Mouse (Mus musculus) stomach, postnatal 0 days (tissue): ENCODE results near the gene Mnat1. TPM values are rescaled to one million over a fixed set of nuclear protein-coding genes. Genes with fewer than 3 reads are reported as not detected.

Source experiments
- ATAC-seq: fragments of 200-750 bp; cut with Nextera tagmentation; 2 replicates; pipeline ENCODE4 v1.8.0; 2017; ENCODE audit not compliant: low FRiP score, low TSS enrichment
- DNase-seq: peaks from one replicate; pipeline ENCODE4 v3.0.0-alpha.2; 2016; ENCODE audit warnings: low spot score
- H3K27ac ChIP-seq: fragments of 300-500 bp; sonication (generic); replicated peaks from 2 replicates; pipeline ENCODE4 v1.5.1; 2014; ENCODE audit warnings: mild to moderate bottlenecking, control low read depth
- H3K27me3 ChIP-seq: fragments of 300-500 bp; sonication (generic); 2 replicates; pipeline ENCODE4 v1.6.1; 2014; ENCODE audit warnings: low read length; ENCODE audit not compliant: control insufficient read depth, insufficient read depth
- H3K36me3 ChIP-seq: fragments of 300-500 bp; sonication (generic); 2 replicates; pipeline ENCODE4 v1.6.1; 2014; ENCODE audit warnings: low read length, mixed read lengths; ENCODE audit not compliant: control insufficient read depth, insufficient read depth
- H3K4me1 ChIP-seq: fragments of 300-500 bp; sonication (generic); replicated peaks from 2 replicates; pipeline ENCODE4 v1.6.1; 2014; ENCODE audit warnings: antibody characterized with exemption; ENCODE audit not compliant: control insufficient read depth, insufficient read depth
- H3K4me2 ChIP-seq: fragments of 300-500 bp; sonication (generic); replicated peaks from 2 replicates; pipeline ENCODE4 v1.6.1; 2014; ENCODE audit warnings: low read depth, mild to moderate bottlenecking, control low read depth, moderate library complexity
- H3K4me3 ChIP-seq: fragments of 300-500 bp; sonication (generic); 2 replicates; pipeline ENCODE4 v1.5.1; 2014; ENCODE audit warnings: low read depth, low read length, control low read depth
- H3K9ac ChIP-seq: fragments of 300-500 bp; sonication (generic); 2 replicates; pipeline ENCODE4 v1.6.1; 2014; ENCODE audit warnings: mild to moderate bottlenecking, low read length, control low read depth, mixed read lengths
- H3K9me3 ChIP-seq: fragments of 300-500 bp; sonication (generic); 2 replicates; pipeline ENCODE4 v1.6.1; 2016; ENCODE audit warnings: low read length; ENCODE audit not compliant: control insufficient read depth
- CTCF ChIP-seq: IDR thresholded peaks from 2 replicates; pipeline ENCODE4 v1.5.1; 2016; ENCODE audit warnings: antibody characterized with exemption, low read depth, mild to moderate bottlenecking, moderate library complexity
- EP300 ChIP-seq: optimal IDR thresholded peaks from 2 replicates; pipeline ENCODE3; 2016; ENCODE audit warnings: antibody characterized with exemption
- WGBS: fragments of 180-500 bp; shearing (Covaris S2); extraction: QIAGEN DNeasy Blood & Tissue Kit; methylation state at CpG from one replicate; pipeline ENCODE4 v1.1.7; 2014; 5-methylcytosine and 5-hydroxymethylcytosine counted together
- polyA plus RNA-seq: library from polyadenylated mRNA; unstranded; fragments of >200 nt; fragmentation: Nextera tagmentation; extraction: Ambion mirVana; gene quantifications from 2 replicates; pipeline ENCODE4 v1.2.1, GENCODE M21; 2015

The Mnat1 gene
- polyA plus RNA-seq, 1 experiment from 2014 or later: 17.1 TPM

DNA sequence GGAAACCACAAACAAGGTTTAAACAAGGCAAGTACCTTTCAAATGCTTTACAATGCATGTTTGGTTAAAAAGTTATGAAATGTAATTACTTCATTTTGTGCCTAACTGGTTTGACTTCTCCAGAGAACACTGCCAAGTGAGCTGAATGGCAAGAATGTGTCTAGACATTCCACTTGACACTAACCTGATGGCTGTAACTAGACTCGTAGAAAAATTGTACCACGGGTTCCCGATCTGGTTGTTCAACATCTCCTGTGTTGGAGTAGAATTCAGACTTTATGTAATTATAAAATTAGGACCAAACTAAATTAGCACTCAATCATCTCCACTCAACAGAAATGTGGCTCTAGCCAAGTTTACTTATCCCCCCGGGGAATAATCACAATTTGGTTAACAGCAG lies 24.9 kb upstream of the Mnat1 start:
- H3K27me3 ChIP-seq: no peaks in the 10 kb centered on the region
- TF ChIP-seq CTCF: no peak
- TF ChIP-seq EP300: no peak
- H3K36me3 ChIP-seq: no peaks in the 10 kb centered on the region
- H3K9me3 ChIP-seq: no peaks in the 10 kb centered on the region
- no peak overlapping the region for H3K27ac ChIP-seq
- no peak for DNase-seq
- WGBS: 66% methylated on average over 4 of the region's 4 CpGs
- H3K4me1 ChIP-seq: no peaks in the 10 kb centered on the region
- H3K4me2 ChIP-seq: no peak overlapping the region
- no peak for ATAC-seq
- no peak overlapping the region for H3K4me3 ChIP-seq
- H3K9ac ChIP-seq: no peak overlapping the region

DNA sequence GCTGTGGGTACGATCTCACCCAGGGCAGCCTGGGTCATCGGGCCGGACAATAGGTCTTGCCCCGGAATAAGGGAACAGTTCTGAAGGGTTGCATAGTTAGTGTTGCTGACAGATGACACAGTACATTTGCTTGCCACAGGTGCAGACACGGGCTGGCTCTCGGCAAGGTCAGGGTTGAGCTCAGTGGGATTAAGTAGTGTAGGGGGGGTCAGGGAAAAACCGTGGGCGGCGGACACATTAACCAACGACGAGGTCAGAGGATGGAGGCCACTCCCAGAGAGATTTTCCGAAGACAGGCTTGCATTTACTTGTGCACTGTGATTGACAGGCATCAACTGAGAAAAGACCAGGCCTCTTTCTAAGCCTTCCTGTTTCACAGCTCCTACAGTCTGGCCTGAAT lies 19.8 kb upstream of the Mnat1 start:
- 83% methylated on average over 12 of the region's 12 CpGs for WGBS
- no peak for ATAC-seq

DNA sequence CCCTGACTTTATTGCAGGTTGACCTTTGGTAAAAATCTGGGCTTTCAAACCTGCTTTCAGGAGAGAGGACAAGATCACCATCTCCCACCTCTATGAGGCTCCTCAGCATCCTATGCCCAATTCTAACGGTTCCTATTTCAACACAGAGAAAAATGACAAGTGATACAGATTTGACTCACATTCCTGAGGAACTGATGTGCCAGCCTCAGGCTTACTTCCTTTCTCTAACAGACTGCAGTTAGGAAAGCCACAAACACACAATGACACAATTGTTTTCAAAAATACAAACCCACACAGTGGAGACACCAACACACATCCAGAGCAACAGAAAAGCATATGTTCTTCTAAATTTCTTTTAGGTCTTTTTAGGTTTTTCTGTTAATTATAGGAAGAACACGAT lies 15.7 kb upstream of the Mnat1 start:
- WGBS: 79% methylated on average over 2 of the region's 2 CpGs
- Histone ChIP-seq H3K4me1 (peaks cover 6% of the 10 kb centered on the region; the same call in 1 of the 2 replicates), H3K4me2 (no peak overlapping the region), H3K4me3 (no peak overlapping the region), H3K9ac (no peak overlapping the region), H3K27ac (no peak overlapping the region), H3K9me3 (no peaks in the 10 kb centered on the region), H3K27me3 (peaks cover 3% of the 10 kb centered on the region; the same call in 1 of the 2 replicates), H3K36me3 (no peaks in the 10 kb centered on the region)
- no peak for TF ChIP-seq CTCF
- no peak for TF ChIP-seq EP300
- DNase-seq (no peak), ATAC-seq (no peak)

More for the DNA sequence above, 19.8 kb upstream of the Mnat1 start:
- Histone ChIP-seq H3K9me3 (no peaks in the 10 kb centered on the region), H3K36me3 (no peaks in the 10 kb centered on the region), H3K9ac (no peak overlapping the region), H3K4me3 (no peak overlapping the region), H3K4me1 (no peaks in the 10 kb centered on the region), H3K27ac (no peak overlapping the region), H3K4me2 (no peak overlapping the region), H3K27me3 (no peaks in the 10 kb centered on the region)
- no peak for DNase-seq
- TF ChIP-seq CTCF (no peak), EP300 (no peak)

DNA sequence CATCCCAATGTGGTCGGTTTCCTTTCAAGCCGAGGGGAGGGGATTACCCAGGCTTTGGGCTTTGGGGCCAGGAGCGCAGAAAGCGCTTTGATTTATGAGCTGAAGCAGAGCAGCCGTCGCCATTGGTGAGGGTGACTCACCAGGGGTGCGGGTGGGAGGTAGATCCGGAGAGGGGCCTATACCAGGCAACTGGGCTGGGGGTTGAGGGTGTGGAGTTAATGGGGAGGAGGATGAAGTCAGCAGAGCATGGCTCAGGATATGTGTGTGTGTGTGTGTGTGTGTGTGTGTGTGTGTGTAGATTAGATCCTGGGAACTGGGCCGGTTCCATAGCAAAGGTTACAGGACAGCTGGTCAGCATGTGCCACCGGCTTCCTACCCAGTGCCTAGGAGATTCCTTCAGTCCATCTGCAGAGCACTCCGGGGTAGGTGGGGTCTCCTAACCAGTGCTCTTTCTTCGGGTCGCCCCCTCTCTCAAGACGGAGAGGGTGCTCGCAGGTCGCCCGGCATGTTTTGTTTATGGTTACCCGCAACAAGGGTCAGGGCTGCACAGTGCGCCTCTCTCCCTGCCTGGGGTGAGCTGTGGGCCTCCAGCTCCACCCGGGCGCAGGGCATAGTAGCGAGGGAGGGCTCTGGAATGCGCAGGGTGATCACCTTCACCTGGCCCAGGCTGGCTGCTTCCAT lies 12.9 kb upstream of the Mnat1 start:
- peaks cover 6% of the 10 kb centered on the region; the same call in 1 of the 2 replicates for H3K4me1 ChIP-seq
- no peak for TF ChIP-seq CTCF
- TF ChIP-seq EP300: no peak
- no peaks in the 10 kb centered on the region for H3K36me3 ChIP-seq
- H3K27ac ChIP-seq: no peak overlapping the region
- peak; percentile 35 for DNase-seq
- no peak overlapping the region for H3K9ac ChIP-seq
- peaks cover 3% of the 10 kb centered on the region; the same call in 1 of the 2 replicates for H3K27me3 ChIP-seq
- H3K4me2 ChIP-seq: peak overlapping the region; percentile 98
- ATAC-seq: peak; percentile 66
- H3K4me3 ChIP-seq: peak overlapping the region; percentile 62; the same call in 1 of the 2 replicates
- H3K9me3 ChIP-seq: no peaks in the 10 kb centered on the region
- WGBS: 10% methylated on average over 23 of the region's 23 CpGs

DNA sequence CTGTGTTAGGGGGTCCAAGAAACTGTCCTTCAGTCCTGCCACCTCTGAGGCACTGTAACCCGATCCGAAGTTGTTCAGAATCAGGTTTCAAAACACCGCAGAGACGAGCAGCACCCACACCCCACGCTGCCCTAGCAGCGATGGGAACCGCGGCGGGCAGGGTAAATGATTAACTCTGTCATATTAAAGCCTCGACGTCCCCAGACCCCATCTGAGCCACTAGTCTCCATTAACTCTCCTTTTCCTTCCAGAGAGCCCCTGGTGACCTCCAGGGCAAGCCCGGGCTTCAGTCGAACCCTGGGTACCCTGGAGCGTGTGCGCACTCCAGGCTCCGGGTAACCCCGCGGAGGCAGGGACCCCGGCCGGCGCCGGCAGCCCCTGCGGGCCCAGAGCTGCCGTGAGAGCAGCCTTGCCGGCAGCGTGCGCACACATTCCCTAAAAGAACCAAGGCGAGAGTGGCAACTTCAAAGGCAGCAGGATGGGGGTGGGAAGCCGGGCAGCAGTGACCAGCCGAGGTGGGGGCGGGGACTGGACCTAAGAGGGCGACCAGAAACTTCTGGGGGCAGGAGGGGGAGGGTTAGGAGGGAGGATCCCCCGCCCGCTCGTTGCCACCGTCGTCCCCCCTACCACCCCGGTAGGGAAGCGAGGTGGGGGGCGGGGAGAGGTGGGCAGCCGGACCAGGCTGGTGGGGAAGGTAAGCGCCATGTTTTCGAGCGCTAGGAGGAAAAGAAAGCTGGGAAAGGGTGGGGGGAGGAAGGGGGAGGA lies 11.8 kb upstream of the Mnat1 start:
- Histone ChIP-seq H3K4me2 (peak overlapping the region; percentile 98), H3K4me1 (peaks cover 6% of the 10 kb centered on the region; the same call in 1 of the 2 replicates), H3K9ac (peak overlapping the region; percentile 58), H3K36me3 (no peaks in the 10 kb centered on the region), H3K27me3 (peaks cover 3% of the 10 kb centered on the region; the same call in 1 of the 2 replicates), H3K4me3 (peak overlapping the region; percentile 62), H3K27ac (no peak overlapping the region), H3K9me3 (no peaks in the 10 kb centered on the region)
- no peak for TF ChIP-seq CTCF
- DNase-seq (peak; percentile 39), ATAC-seq (peak; percentile 19; the same call in 1 of the 2 replicates)
- 1% methylated on average over 40 of the region's 44 CpGs for WGBS
